Mouse (Mus musculus) layer of hippocampus, postnatal 25 days (tissue): Measurements from ENCODE around the gene Cacng2. TPM values are rescaled to one million over a fixed set of nuclear protein-coding genes. Genes with fewer than 3 reads are reported as not detected.

ENCODE experiments used
- DNase-seq, 2 experiments: peaks; one replicate each; pipeline ENCODE4 v3.0.0; 2022; ENCODE audit warnings: mixed read lengths in 2 of 2, low spot score in 1 of 2; ENCODE audit errors: extremely low spot score in 1 of 2
- total RNA-seq, 2 experiments: library from RNA; stranded (reverse); gene quantifications; 2 replicates each; pipeline ENCODE4 v1.2.3; 2021

Cacng2 gene
- 10 to 100 TPM; 35.5 to 40.7 TPM for total RNA-seq

DNA sequence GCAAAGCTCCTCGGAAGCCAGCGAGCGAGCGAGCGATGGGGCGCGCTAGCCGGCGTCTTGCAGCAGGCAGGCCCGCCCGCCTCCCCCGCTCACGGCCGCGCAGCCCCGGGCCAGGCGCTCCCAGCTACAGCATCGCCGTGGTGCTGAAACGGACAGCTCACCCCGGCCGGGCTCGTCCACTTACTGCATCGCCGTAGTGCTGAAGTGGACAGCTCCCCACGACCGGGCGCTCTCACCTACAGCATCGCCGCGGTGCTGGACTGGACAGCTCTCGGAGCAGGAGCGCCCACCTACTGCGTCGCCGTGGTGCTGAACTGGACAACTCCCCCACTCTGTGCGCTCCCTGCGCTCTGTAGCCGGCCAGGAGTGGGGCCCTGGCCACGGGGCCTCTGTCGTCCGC, at the start of gene Cacng2:
Gene Cacng2, minus strand, starts transcription at position 325 of the 400 bp plus-strand sequence.
- DNase-seq = peak; percentile 77 to 88

- no peak for DNase-seq
These were observed 49.7 kb upstream of the Cacng2 start for GRCm38 (mm10) chr15:78169566-78169965.

DNA sequence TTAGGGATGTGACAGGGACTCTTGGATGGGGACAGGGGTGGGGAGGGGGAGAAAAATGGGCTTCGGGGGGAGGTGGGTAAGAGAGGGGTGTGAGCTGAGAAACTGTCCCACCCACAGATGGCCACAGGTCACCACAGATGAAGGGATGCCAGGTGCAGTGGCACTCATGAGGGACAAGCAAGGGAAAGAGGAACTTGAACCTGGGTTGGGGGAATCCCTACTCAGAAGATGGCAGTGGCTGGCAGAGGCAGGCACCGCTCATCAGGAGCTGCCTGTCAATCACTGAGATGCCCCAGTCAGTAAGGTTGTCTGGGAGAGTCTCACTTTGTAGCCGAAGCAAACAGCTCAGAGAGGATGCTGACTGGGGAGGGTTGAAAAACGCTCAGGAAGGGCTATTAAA, 45.5 kb upstream of the Cacng2 start:
- DNase-seq = no peak

DNA sequence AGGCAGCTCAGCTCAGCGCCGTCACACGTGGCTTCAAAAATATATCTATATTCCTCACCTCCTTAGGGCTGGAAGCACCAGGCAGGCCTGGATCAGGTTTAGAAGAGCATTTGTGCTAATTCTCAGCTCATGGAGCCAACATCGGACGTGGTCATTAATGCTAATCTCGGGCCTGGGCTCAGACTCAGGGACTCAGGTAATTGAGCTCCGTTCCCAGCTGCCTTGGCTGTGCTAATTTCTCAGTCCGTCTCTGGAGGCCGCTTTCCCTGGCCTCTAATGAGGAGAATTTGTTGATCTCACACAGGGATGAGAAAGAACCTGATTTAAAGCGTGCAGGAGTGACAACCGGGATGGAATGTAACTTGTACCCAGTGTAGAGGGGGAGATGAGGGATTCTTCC, 44.6 kb upstream of the Cacng2 start:
- DNase-seq = no peak

DNA sequence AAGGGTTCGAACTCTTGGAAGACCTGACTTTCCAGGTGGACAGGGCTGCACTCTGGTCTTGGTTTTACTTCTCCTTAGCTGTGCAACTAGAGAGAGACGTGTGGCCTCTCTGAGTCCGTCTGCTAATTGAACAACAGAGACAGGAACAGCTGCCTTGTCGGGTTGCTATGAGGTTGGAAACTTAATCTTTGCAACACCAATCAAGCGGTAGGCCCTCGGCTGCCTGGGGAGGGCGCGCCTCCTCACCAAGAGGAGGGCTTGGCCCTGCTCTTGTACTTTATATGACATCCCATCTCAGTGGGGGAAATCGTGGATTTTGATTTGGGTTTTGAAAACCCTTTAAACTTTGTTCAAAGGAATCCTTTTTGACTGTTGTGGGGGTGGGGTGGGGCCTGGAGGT, 42.1 kb upstream of the Cacng2 start:
- DNase-seq = no peak

DNA sequence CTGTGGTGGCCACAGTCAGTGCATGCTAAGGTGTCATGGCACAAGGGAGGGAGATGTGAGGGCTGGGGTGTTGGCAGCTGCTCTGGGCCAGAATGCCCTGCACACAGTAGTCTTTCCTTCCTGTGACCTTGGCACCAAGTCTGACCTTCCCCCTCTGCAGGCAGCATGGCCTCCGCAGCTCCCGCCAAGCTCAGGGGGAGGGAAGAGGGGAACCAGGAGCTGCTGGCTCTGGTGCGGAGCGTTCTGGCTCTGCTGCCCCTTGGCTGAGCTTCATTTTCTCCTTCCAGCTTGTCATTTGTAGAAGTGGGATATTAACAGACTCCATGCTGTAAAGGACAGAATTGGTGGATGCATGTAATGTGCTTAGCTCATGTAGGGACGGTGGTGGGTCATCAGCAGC, 38.5 kb upstream of the Cacng2 start:
- no peak for DNase-seq

GRCm38 (mm10) chr15:78157824-78158223, 38.0 kb upstream of the Cacng2 start:
- no peak for DNase-seq

- DNase-seq = no peak
These were observed 37.5 kb upstream of the Cacng2 start for GRCm38 (mm10) chr15:78157330-78157729.

DNA sequence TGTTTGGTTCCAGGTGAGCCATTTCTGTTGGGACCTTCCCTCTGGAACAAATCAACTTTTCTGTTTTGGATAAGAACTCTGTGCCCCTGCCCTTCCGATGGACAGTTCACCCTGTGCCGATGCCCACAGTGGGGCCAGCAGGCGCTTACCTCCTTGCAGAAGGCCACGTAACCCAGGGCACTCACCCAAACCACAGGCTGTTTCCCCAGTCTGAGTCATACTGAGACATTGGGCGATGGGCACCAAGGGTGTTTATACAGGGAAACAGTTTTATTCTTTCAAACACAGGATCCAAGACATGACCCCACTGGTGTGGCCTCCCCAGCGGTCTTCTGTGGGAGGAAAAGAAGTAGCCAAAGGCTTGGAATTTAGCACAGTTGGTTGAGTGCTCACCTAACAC, 35.6 kb upstream of the Cacng2 start:
- no peak for DNase-seq

- no peak for DNase-seq
These were observed 33.4 kb upstream of the Cacng2 start for GRCm38 (mm10) chr15:78153045-78153775.

DNA sequence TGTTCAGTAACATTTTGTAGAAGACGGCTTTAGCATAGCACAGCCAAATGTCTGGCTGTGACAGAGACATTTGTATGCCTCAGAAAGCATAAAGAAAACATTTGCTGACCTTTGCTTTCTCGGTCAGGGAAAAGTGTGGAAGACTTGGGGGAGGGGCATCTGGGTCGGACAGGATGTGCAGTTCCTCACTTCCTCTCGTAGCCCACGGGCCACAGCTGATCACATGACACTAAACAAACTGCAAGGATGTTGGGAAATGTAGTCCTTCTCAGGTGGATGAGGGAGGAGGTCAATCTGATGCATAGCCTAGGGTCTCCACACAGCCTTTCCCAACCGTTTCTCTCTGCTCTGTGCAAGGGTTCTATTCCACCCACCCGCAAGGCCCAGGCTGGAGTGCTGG, 28.7 kb upstream of the Cacng2 start:
- no peak for DNase-seq

DNA sequence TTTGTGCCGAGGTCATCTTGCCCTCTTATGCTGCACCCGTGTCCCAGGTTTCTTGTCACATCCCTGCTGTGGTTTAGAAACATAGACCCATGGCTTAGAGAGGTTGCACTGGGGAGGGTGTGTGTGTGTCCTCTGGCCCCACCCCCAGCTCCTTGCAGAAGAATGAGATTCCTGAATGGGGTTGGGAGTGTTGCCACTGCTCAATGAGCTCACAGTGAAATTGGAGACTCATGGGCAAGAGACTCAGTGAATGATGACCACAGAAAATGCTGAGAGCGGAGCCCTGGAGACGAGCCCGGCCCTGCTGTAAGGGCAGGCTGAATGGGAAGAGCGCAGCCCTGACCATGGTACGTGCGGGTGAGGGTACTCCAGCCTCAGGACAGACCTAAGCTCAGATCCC, 20.4 kb upstream of the Cacng2 start:
- DNase-seq = no peak

DNA sequence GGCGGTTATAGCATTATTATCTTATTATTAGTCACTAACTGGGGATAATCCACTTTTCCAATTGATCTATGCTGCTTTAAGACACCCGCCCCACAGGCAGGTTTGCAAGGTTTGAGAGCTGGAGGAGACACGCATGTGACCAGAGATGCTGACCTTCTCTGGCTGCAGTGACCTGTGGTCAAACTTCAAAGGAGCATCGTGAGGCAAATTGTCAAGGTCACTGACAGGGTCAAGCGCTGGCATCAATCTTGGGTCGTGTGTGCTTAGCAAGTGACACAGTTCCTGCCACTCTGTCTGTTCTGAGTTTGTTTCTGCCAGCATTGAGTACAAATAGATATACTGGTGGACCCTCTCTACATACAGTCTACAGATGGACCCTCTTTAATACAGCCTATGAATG, 14.8 kb upstream of the Cacng2 start:
- DNase-seq = no peak

DNA sequence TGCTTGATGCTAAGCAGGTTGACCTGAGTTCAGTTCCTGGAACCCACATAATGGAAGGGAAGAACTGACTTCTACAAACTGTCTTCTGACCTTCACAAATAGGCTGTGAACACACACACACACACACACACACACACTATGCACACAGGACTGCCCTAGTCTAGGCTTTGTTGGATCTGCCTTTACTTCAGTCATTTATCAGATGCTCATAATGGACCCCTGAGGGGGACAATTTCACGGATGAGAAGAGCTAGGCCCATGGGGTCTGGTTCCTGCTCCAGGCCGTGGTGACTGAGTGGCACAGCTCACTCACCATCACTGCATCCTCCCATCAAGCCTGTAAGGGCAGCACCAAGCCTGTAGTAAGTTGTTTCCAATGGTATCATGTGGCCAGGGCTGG, 13.6 kb upstream of the Cacng2 start:
- no peak for DNase-seq

DNA sequence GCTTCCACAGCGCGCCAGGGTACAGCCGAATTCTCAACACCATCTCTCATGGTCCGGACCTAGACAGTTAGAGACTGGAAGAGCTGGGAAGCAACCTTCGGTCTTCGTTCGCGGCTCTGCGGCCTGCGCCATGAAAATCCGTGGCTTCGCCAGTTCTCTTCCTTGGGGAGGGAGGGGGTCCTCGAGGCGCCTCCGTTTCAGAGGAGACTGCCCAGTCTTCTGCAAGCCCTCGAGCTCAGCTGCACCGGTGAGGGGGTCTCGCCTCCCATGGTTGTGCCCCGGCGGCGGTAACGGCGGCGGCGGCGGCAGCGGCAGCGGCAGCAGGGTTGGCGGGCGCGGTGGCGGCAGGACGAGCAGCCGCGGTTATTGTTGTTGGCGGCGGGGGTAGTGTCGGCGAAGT, 580 bp downstream of the Cacng2 start:
- DNase-seq = peak in 1 of 2 experiments; percentile 42

DNA sequence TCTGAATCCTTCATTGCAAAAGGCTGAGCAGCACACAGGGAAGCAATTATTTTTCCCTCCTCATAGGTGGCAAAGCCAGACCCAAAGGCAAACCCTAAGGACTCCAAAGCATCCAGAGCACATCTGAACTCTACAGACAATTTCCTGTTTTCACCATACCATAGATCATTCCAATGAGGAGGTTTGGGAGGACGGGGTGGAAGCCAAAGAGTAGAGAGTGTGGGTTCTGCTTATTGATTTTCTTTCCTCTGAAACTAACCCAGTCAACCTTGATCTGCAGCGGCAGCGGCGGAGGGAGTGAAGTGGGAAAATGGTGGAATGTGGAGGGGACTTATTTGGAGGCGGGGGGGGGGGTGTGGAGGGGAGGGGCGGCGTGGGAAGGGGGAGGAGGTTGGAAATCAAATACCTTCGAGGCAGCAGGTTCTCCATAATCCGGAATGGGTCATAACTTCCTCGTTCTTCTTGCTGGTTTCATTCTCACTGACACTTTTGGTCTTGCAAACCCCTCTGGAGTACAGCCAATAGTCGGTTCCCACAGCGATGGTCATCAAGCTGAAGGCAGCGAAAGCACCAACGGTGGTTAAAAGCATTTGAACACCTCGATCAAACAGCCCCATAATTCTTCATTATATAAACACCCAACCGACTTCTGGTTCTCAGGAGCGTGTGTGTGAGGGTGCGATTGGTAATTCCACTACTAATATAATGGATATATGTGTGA, 1.4 kb downstream of the Cacng2 start:
- DNase-seq = no peak

DNA sequence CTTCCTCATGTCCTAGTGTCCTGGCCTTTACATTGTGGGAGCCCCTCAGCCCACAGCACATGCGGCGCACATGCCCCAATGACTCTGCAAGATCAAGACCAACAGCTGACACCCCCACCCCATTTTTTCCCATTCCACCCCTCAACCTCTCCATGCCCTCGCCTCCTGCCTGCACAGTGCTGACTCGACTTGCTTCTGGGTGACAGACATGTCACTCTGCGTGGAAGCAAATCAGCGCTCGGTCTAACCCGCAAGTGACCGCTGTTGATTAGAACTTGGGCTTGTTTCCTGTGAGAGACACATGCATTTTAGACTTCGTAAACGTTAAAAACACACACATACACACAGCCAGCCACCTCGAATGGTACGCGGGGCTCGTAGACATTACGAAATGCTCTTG, 2.1 kb downstream of the Cacng2 start:
- no peak for DNase-seq

GRCm38 (mm10) chr15:78116936-78117335, 2.9 kb downstream of the Cacng2 start:
- no peak for DNase-seq

- DNase-seq = no peak
These were observed 3.6 kb downstream of the Cacng2 start for GRCm38 (mm10) chr15:78116244-78116643.

DNA sequence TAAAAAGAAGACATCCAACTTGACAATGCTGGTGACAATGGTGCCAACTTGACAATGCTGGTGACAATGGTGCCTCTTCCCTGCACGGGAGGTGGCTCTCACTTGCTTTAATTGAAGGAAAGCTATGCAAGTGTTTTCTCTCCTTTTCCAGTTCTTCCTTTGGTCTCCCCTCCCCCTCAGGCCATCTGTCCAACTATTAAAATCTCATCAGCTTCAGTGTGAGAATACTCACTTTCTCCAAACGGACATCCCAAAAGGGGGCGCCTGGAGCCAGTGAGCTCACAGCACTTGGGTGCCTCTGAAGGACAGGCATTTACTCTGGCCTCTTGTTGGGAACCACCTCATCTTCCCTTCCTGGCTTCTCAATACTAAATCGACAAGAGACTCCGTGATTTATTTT, 20.3 kb downstream of the Cacng2 start:
- no peak for DNase-seq

- no peak for DNase-seq
These were observed 23.8 kb downstream of the Cacng2 start for GRCm38 (mm10) chr15:78096004-78096403.

GRCm38 (mm10) chr15:78093597-78093996, 26.2 kb downstream of the Cacng2 start:
- no peak for DNase-seq
